Mouse (Mus musculus) cerebellum, postnatal 4 days (tissue): Measurements from ENCODE around the gene Iffo1.

Experiments used
- DNase-seq, 2 experiments: peaks; one replicate each; pipeline ENCODE4 v3.0.0; 2022; ENCODE audit warnings: low spot score in 2 of 2, mixed read lengths in 1 of 2

Iffo1 gene

GRCm38 (mm10) chr6:125145001-125145400 is at the start of gene Iffo1:
Iffo1 (plus strand) TSS chr6:125145241.
- peak; percentile 78 to 88 for DNase-seq

GRCm38 (mm10) chr6:125095391-125096278 is 49.4 kb upstream of the Iffo1 start, which contains the start of gene Chd4:
Chd4 (plus strand) TSS chr6:125095981.
- DNase-seq: peak; percentile 95 to 98

- DNase-seq: no peak
These were observed 48.8 kb upstream of the Iffo1 start for GRCm38 (mm10) chr6:125096279-125096596.

- peak in 1 of 2 experiments; percentile 62 for DNase-seq
These were observed 48.3 kb upstream of the Iffo1 start for GRCm38 (mm10) chr6:125096597-125097345.

GRCm38 (mm10) chr6:125097346-125097689 is 47.7 kb upstream of the Iffo1 start:
- no peak for DNase-seq

- DNase-seq: no peak
These were observed 47.1 kb upstream of the Iffo1 start for GRCm38 (mm10) chr6:125097951-125098350.

GRCm38 (mm10) chr6:125098513-125098912 is 46.5 kb upstream of the Iffo1 start:
- no peak for DNase-seq

- DNase-seq: peak in 1 of 2 experiments; percentile 58
These were observed 45.5 kb upstream of the Iffo1 start for GRCm38 (mm10) chr6:125099421-125099971.

- no peak for DNase-seq
These were observed 43.6 kb upstream of the Iffo1 start for GRCm38 (mm10) chr6:125101444-125101843.

- DNase-seq: no peak
These were observed 40.8 kb upstream of the Iffo1 start for GRCm38 (mm10) chr6:125104223-125104622.

GRCm38 (mm10) chr6:125107705-125108104 is 37.3 kb upstream of the Iffo1 start:
- no peak for DNase-seq

GRCm38 (mm10) chr6:125109371-125109770 is 35.7 kb upstream of the Iffo1 start:
- no peak for DNase-seq

GRCm38 (mm10) chr6:125110927-125111326 is 34.1 kb upstream of the Iffo1 start:
- peak in 1 of 2 experiments; percentile 67 for DNase-seq

- DNase-seq: no peak
These were observed 32.5 kb upstream of the Iffo1 start for GRCm38 (mm10) chr6:125112553-125112952.

- no peak for DNase-seq
These were observed 25.7 kb upstream of the Iffo1 start for GRCm38 (mm10) chr6:125119387-125119786.

GRCm38 (mm10) chr6:125128724-125129123 is 16.3 kb upstream of the Iffo1 start:
- no peak for DNase-seq

GRCm38 (mm10) chr6:125129710-125130402 is 15.2 kb upstream of the Iffo1 start:
- DNase-seq: no peak

- DNase-seq: peak; percentile 68 to 84
These were observed 13.5 kb upstream of the Iffo1 start, which contains the start of gene Nop2 for GRCm38 (mm10) chr6:125131302-125132156. Nop2 (plus strand) TSS chr6:125131909.

GRCm38 (mm10) chr6:125132470-125132869 is 12.6 kb upstream of the Iffo1 start:
- DNase-seq: no peak

GRCm38 (mm10) chr6:125137002-125137671 is 7.9 kb upstream of the Iffo1 start:
- no peak for DNase-seq
